Mouse (Mus musculus) urinary bladder, adult 18-20 months (tissue): ENCODE measurements around the gene Lta.

Source experiments
- DNase-seq, 2 experiments: peaks; one replicate each; pipeline ENCODE4 v3.0.0; 2022; ENCODE audit warnings: low spot score in 2 of 2, mixed read lengths in 2 of 2

Lta gene

DNA sequence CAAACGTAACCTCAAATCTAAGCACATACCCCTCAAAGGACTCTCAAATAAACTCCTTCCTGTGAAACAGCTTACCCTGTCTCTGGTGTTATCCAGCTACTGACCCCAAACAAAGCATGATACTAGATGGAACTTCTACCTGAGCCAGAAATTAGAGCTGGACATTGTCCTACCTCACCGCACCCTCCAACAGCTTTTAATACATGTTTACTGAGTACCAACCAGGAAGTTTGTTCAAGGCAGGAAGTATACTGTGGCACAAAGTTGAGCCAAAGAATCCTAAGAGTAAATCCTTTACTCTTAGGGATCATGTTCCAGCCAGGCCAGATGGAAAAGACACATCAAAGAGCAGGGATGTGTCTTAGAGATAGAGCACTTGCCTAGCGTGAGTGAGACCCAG is 5.4 kb upstream of the Lta start:
- DNase-seq, result no peak

- DNase-seq, result no peak
Observed at GRCm38 (mm10) chr17:35209785-35210535, 4.8 kb upstream of the Lta start.

- no peak for DNase-seq
Observed at GRCm38 (mm10) chr17:35205380-35205769, 224 bp upstream of the Lta start.

GRCm38 (mm10) chr17:35202442-35202841 is 2.7 kb downstream of the Lta start:
- DNase-seq, result no peak

DNA sequence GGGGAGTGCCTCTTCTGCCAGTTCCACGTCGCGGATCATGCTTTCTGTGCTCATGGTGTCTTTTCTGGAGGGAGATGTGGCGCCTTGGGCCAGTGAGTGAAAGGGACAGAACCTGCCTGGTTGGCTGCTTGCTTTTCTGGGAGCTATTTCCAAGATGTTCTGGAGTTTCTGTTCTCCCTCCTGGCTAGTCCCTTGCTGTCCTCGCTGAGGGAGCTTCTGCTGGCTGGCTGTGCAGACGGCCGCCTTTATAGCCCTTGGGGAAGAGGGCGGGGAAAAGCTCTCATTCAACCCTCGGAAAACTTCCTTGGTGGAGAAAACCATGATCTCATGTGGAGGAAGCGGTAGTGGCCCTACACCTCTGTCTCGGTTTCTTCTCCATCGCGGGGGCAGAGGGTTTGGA is 3.4 kb downstream of the Lta start, which contains the start of gene Tnf:
Tnf (minus strand) TSS at position 221 of the 400 bp plus-strand sequence.
- no peak for DNase-seq

DNA sequence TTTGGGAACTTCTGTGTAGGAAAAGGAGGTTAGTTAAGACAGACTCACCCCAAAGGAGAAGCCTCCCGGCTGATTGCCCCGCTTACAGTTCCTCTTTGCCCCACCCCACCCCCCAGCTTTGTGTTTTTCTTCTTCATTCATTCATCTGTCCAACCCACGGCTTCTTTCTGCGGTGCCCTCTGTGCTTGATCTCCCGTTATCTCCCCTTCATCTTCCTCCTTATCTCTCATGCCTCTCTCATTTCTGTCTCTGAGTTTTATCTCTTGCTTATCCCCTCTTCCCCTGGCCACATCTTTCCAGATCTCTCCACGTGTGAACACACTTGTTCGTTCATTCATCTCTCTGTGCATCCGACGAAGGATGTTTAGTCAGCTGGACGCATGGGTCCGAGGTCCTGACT is 4.0 kb downstream of the Lta start:
- no peak for DNase-seq

DNA sequence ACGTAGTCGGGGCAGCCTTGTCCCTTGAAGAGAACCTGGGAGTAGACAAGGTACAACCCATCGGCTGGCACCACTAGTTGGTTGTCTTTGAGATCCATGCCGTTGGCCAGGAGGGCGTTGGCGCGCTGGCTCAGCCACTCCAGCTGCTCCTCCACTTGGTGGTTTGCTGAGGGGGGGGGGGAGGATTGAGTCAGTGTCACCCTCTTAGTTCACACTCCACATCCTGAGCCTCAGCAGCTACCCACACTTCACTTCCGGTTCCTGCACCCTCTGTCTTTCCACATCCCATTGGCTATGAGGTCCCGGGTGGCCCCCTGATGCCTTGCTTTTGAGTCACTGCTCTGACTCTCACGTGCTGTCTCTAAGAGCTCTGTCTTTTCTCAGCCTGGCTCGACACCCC is 4.8 kb downstream of the Lta start:
- DNase-seq, result no peak

DNA sequence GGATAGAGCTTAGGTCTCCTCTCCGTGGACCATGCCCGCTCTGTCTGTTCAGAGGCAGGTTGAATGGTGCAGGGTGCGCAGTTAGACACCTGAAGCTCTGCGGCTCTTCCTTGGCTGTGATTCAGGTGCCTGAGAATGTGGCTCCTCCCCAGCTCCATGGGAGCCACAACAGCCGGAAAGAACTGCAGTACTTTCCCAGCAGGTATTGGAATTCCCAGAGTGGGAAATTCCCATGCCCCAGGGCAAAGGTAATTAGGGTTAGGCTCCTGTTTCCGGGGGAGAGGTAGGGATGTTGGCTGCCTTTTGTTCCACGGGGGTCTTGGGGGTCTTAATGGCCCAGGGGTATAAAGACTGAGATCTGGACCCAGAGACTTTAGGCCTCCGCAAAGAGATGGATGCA is 6.2 kb downstream of the Lta start:
- no peak for DNase-seq

DNA sequence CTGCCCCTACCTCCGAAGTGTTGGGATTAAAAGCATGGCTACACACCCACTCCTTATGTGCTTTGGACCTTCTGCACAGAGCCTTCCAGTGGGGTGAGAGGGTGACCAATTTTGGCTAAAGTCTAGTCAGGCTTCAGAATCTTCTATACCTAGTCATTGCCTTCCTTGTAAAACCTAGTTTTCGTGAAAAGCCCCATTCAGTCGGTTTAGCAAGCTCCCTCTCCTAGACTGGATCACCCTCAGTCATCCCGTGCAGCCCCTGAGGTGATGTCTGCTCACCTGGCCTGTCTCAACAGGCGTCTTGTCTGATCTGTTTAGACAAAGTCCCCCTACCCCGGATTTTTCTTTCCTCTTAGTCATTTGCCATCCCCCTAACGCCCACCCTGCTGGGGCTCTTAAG is 7.1 kb downstream of the Lta start:
- DNase-seq, result no peak

DNA sequence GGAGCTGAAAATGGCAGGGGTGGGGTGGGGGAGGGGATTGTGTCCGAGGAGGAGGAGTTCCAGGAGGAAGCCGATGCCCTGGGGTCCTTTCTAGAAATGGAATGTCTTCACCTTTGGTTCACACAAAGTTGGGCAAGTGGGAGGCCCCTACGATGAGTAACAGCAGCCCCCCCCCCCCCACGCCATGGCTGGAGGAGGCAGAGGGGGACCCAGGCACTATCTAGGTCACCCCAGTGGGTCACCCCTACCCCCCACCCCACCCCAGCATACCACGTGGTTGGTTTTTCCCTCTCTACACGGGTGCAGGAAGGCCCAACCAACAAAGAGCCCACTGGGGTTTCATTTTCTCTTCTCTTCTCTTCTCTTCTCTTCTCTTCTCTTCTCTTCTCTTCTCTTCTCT is 8.0 kb downstream of the Lta start:
- DNase-seq, result no peak

- DNase-seq, result no peak
Observed at GRCm38 (mm10) chr17:35196321-35196641, 8.9 kb downstream of the Lta start.

GRCm38 (mm10) chr17:35195631-35196320 is 9.4 kb downstream of the Lta start:
- peak; percentile 63 to 76 for DNase-seq

DNA sequence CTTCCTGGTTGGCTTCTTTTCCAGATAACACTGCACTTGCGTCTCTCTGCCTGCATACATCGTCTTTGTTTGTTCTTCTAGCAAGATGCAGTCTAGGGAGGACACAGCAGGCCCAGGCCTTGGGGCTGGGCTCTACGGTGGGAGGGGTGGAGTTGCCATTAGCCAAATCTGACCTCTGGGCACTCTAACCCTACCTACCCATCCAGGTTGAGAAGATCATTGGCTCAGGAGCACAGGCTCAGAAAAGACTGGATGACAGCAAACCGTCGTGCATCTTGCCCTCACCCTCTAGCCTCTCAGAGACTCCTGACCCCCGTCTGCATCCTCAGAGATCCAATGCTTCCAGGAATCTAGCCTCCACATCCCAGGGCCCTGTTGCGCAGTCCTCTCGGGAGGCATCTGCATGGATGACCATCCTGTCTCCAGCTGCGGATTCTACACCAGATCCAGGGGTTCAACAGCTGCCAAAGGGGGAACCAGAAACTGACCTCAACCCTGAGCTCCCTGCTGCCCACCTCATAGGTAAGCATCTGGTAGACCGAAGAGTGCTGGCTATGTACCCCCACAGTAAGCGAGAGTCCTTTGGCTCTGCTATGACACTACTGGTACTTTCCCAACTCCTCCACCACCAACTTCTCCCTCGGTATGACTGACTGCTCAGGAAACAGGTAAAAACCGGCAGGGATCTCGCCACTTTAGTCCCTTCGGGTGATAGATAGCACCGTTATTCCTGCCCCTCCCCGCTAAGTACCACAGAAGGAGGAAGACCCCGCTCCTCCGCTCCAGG is 10.1 kb downstream of the Lta start:
- DNase-seq, result no peak

- DNase-seq, result no peak
Observed at GRCm38 (mm10) chr17:35193881-35194843, 11.0 kb downstream of the Lta start, which contains the start of gene Ltb. TSS of gene Ltb (plus strand) at chr17:35194439.

GRCm38 (mm10) chr17:35192924-35193323 is 12.2 kb downstream of the Lta start:
- DNase-seq, result no peak

- DNase-seq, result no peak
Observed at GRCm38 (mm10) chr17:35191723-35192122, 13.4 kb downstream of the Lta start.

- no peak for DNase-seq
Observed at GRCm38 (mm10) chr17:35190096-35190495, 15.1 kb downstream of the Lta start.

- DNase-seq, result no peak
Observed at GRCm38 (mm10) chr17:35189186-35189585, 16.0 kb downstream of the Lta start.

- no peak for DNase-seq
Observed at GRCm38 (mm10) chr17:35187959-35188610, 17.1 kb downstream of the Lta start, which contains the start of gene Lst1. TSS of gene Lst1 (minus strand) at chr17:35188439.

GRCm38 (mm10) chr17:35187345-35187744 is 17.8 kb downstream of the Lta start:
- DNase-seq, result no peak

DNA sequence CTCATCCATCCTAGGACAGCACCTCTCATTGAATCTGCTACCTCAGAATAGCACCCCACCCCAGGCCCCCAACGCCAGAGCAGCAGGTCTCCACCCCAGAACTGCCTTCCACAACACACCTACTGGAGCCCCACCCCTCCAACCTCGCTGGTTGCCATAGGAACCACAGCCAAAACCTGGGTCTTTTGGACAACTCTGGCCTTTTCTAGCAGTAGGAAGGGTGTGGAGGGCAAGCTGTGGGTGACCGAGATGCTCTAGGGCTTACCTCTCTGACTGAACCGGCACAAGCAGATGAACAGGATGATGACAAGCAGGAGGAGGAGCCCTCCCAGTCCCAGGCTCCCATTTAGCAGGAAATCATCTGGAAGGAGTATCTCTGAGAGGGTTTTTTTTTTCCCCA is 18.5 kb downstream of the Lta start:
- no peak for DNase-seq
